Mouse (Mus musculus) left cerebral cortex, adult 8-10 months (tissue): ENCODE results near the gene Gpr35. TPM values are rescaled to one million over a fixed set of nuclear protein-coding genes. Genes with fewer than 3 reads are reported as not detected.

Experiments used
- DNase-seq, 2 experiments: peaks; one replicate each; pipeline ENCODE4 v3.0.0; 2022; ENCODE audit warnings: low spot score in 2 of 2
- total RNA-seq, 4 experiments: library from RNA; stranded (reverse); gene quantifications; 2 replicates each; pipeline ENCODE4 v1.2.4; 2022

Gene Gpr35
- total RNA-seq, 4 experiments from 2014 or later, result 0.13 to 0.18 (median 0.14) TPM; not detected in 1

GRCm38 (mm10) chr1:92981056-92981845 lies 30.6 kb downstream of the Gpr35 start:
- DNase-seq, result no peak

- no peak for DNase-seq
These were observed 32.4 kb downstream of the Gpr35 start for GRCm38 (mm10) chr1:92982931-92983605.

GRCm38 (mm10) chr1:92984999-92985398 lies 34.3 kb downstream of the Gpr35 start:
- DNase-seq, result no peak

DNA sequence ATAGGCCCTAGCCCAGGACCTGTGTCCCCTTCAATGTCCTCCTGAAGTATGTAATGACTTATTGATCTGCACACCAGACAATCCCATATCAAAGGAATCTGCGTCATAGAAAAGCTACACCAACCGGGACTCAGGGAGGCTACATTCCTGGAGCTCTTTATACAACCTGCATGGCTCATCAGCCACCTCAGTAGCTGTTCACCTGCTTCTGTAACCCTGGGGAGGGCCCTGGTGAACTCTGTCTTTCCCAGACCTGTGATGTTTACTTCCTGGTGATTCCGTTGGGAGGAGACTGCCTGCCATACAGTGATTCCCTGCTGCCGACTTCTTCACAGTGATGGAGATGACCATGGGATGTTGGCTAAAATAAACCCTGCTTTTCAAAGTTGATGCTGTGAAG lies 38.2 kb downstream of the Gpr35 start:
- DNase-seq, result no peak

DNA sequence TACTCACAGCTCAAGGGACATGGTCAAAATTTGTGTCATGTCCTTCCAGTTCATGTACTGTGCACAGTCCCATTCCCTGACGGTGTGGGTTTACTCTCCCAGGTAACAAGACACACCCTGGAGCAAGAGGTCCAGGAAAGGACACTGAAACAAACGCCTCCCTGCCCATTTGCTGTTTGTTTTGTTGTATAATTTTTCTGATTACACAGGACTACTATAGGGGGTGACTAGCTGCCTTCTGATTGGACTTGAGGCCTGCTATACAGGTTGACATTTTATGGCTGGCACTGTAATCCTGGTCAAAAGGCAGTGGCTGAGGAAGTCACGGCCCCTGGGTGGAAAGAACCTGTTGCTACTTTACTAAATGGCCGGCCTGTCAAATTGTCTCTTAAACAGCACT lies 39.2 kb downstream of the Gpr35 start:
- no peak for DNase-seq

DNA sequence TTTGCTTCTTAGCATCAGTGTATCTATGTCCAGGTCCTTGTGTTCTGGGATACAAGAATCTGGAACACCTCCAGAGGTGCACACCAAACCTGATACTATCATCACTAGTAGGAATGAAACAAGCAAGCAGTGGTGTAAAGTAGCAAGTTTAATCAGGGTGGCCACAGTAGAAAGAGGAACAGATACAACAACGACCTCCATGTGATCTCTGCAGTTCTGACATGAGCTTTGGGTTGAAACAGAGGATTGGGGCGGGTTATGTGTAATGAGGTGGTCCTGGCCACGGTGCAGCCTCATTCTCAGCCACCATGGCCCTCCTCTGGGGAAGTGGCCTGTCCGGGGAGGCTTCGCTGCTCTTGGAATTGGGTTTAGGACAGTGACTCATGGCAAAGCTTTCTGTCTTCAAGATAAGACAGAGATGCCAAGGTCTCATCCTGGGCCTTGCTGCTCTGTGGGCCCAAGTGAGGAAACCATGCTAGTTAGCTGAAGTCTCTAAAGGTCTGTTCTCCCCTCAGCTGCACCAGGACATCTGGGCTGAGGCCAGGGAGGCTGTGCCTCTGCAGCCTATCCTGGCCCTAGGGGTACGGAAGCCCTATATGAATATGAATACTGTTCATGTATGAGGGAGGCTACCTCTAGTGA lies 41.7 kb downstream of the Gpr35 start:
- no peak for DNase-seq

GRCm38 (mm10) chr1:92992880-92993279 lies 42.2 kb downstream of the Gpr35 start:
- DNase-seq, result no peak

- no peak for DNase-seq
These were observed 55.4 kb downstream of the Gpr35 start, which contains the start of gene Aqp12 for GRCm38 (mm10) chr1:93006061-93006460. TSS of gene Aqp12 (plus strand) at chr1:93006334.

DNA sequence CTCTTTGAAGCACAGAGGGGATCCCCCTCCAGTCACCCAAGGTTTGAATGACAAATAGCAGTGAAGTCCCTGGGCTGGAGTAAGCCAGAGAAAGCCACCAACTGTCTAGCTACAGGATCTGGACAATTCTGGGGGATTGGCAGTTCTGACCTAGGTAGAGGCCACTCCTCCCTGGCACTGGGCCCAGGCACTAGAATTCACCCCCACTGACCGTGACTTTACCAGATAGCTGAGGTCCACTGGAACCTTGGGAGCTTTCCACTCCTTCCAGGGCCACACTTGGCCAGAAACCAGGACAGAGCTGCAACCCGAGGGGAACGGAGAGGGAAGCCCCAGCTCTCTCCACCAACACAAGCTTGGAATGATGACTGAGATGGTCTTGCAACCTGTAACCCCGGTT lies 58.5 kb downstream of the Gpr35 start:
- DNase-seq, result no peak

GRCm38 (mm10) chr1:93010731-93011130 lies 60.1 kb downstream of the Gpr35 start:
- no peak for DNase-seq

DNA sequence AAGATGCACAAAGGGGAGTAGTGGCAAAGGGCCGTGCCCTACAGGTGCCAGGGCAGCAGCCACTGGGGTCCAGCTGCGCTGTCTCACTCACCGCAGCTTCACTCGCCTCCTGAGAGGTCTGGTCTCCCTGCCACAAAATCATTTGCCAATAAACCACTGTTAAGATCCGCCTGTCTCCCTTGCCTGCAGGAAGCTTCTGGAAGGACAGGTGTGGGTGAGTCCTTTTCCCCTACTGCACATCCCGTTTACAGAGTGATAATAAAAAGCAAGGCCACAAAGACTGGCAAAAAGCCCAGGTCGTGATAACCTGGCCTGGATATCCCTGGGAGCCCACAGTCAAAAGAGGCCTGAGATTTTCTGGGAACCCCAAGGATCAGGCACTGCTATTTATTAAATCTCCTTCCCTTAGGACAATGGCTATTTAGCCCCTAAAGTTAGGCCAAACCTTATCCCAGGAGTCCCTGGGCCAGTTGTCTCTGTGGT lies 61.5 kb downstream of the Gpr35 start:
- no peak for DNase-seq

- DNase-seq, result no peak
These were observed 62.7 kb downstream of the Gpr35 start for GRCm38 (mm10) chr1:93013367-93013766.

DNA sequence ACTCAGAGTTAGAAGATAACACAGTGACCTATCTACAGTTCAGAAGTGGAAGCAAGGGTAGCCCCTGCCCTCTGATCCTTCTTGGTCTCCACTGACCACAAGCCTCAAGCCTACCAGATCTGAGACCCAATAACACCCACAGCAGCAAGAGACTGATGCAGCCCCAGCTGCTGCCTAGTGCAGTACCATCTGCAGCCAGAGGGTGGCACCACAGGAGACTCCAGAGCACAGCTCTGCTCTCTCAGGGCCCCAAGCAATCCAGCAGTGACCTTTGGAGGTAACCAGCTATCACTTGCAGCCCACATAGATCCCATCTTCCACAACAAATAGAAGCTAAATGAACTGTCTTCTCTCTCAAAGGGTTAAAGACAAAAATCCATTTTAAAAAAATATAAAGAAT lies 63.8 kb downstream of the Gpr35 start:
- DNase-seq, result peak; percentile 64 to 69

DNA sequence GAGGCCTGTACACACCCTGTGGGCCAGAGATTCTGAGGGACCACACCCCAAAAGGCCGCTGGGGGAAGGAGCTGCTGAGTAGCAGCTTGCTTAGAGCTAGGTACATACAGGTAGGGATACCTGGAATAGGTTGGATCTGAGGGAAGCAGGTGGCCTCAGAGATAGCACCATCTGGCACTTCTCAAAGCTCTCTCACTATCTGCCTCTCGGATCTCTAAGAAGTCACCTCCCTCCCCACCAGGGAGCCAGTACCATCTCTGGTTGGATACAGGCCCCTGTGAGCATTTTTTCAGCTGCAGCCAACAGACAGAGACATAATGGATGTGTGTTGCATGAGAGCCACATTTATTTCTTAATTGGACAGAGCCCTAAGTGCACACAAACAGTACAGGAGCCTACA lies 64.5 kb downstream of the Gpr35 start:
- DNase-seq, result no peak

GRCm38 (mm10) chr1:93018716-93019115 lies 68.1 kb downstream of the Gpr35 start:
- no peak for DNase-seq

DNA sequence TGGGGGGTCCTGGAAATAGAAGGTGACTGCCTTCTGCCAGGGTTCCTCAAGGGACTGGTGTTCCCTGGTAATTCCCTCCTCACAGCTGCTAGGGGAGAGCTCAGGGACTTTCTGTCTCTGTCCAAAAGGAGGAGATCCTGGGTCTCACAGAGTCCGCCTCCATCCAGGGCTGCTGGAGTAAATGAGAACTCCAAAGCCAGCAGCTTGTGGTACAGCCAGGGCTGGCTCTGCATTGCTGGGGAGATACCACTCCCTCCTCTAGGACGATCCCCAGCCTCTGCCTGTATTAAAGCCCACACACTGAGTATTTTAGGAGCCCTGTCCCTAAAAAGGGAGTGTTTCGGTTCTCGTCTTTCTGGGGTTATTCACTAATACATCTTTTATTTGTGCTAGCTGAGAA lies 69.9 kb downstream of the Gpr35 start:
- DNase-seq, result no peak

DNA sequence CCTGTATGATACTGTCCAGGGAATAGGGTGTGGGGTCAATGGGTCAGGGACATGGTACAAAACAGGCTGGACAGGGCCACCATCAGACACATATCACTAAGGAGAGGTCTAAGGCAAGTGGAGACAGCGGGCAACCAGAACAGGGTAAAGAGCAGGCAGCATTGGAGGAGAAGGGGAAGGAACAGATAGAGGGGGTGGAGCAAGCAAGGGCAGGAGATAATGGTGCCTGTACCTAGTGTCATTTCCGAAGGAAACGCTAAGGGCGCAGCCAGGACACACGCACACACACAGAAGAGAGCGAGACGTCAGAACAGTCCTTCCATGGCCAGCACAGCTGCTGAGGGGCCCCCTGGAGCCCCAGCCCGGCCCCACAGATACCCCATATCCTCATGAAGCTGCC lies 75.9 kb downstream of the Gpr35 start:
- DNase-seq, result no peak

- DNase-seq, result no peak
These were observed 78.7 kb downstream of the Gpr35 start for GRCm38 (mm10) chr1:93029387-93029786.

DNA sequence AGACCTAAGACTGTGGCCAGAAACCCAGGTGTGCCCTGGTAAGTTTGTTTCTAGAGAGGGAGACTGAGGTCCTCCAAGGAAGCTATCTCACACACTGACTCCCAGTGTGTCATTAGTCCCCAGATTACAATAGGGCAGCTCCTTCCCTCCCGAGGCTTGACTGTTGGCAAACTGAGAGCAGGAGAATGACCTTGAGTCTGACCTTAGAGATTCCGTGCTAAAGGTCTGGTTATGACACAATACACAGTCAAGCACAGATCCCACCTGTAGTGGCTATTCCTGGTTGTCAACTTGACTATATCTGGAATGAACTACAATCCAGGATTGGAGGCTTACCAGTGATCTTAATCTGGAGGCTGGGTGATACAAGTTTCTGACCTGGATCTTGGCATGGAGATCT lies 79.4 kb downstream of the Gpr35 start:
- no peak for DNase-seq

GRCm38 (mm10) chr1:93031199-93031598 lies 80.5 kb downstream of the Gpr35 start:
- DNase-seq, result peak in 1 of 2 experiments; percentile 41

GRCm38 (mm10) chr1:93033989-93034388 lies 83.3 kb downstream of the Gpr35 start:
- no peak for DNase-seq

GRCm38 (mm10) chr1:93035981-93036380 lies 85.3 kb downstream of the Gpr35 start:
- no peak for DNase-seq
